Mouse (Mus musculus) lung, adult 2 months (tissue): ENCODE results near the gene Meis3. TPM values are rescaled to one million over a fixed set of nuclear protein-coding genes. Genes with fewer than 3 reads are reported as not detected.

Experiments used
- DNase-seq: peaks from one replicate; pipeline ENCODE4 v3.0.0; 2022
- H3K4me1 ChIP-seq: fragments of 200-500 bp; 2 replicates; pipeline ENCODE4 v1.6.1; 2011; ENCODE audit warnings: low read length; ENCODE audit not compliant: control insufficient read depth, insufficient read depth
- H3K4me3 ChIP-seq: fragments of 200-500 bp; replicated peaks from 2 replicates; pipeline ENCODE3; 2011; ENCODE audit warnings: low read depth, mild to moderate bottlenecking, control low read depth, low read length; ENCODE audit errors: extremely low read depth
- CTCF ChIP-seq: fragments of 200-500 bp; IDR thresholded peaks from 2 replicates; pipeline ENCODE4 v1.5.1; 2011; ENCODE audit warnings: mild to moderate bottlenecking, low read length, control low read depth; ENCODE audit not compliant: insufficient read depth
- POLR2A ChIP-seq: fragments of 200-500 bp; IDR thresholded peaks from 2 replicates; pipeline ENCODE4 v1.6.1; 2011; ENCODE audit warnings: low read depth, mild to moderate bottlenecking, control low read depth, low read length, borderline replicate concordance; ENCODE audit errors: extremely low read depth
- WGBS: fragments of 180-500 bp; shearing (Covaris S2); methylation state at CpG from one replicate; pipeline ENCODE4 v1.1.7; 2018; 5-methylcytosine and 5-hydroxymethylcytosine counted together
- polyA plus RNA-seq: library from polyadenylated mRNA; depleted of rRNA; stranded (reverse); fragments of >200 nt; gene quantifications from 2 replicates; pipeline ENCODE4 v1.2.3, GENCODE M21; 2012

The Meis3 gene
- polyA plus RNA-seq, 1 experiment, result 19.4 TPM

GRCm38 (mm10) chr7:16156105-16156714 is 18.7 kb upstream of the Meis3 start:
- DNase-seq, result no peak
- Histone ChIP-seq H3K4me1 (no peaks in the 10 kb centered on the region; the same call in 1 of the 2 replicates), H3K4me3 (no peak overlapping the region)
- TF ChIP-seq POLR2A, result no peak
- no peak for TF ChIP-seq CTCF
- 51% methylated on average over 8 of the region's 8 CpGs for WGBS

DNA sequence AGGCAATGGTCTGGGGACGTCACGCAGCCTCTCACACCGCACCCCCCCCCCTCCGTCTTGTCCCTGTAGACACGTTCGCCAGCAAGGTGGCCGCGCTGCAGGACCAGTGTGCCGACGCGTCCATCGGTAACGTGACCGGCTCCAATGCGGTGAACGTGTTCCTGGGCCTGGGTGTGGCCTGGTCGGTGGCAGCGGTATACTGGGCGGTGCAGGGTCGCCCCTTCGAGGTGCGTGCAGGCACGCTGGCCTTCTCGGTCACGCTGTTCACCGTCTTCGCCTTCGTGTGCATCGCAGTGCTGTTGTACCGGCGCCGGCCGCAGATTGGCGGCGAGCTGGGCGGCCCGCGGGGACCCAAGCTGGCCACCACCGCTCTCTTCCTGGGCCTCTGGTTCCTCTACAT is 16.2 kb upstream of the Meis3 start:
- Histone ChIP-seq H3K4me3 (no peak overlapping the region), H3K4me1 (no peaks in the 10 kb centered on the region; the same call in 1 of the 2 replicates)
- TF ChIP-seq POLR2A, result no peak
- TF ChIP-seq CTCF, result no peak
- DNase-seq, result no peak
- 10% methylated on average over 39 of the region's 39 CpGs for WGBS

DNA sequence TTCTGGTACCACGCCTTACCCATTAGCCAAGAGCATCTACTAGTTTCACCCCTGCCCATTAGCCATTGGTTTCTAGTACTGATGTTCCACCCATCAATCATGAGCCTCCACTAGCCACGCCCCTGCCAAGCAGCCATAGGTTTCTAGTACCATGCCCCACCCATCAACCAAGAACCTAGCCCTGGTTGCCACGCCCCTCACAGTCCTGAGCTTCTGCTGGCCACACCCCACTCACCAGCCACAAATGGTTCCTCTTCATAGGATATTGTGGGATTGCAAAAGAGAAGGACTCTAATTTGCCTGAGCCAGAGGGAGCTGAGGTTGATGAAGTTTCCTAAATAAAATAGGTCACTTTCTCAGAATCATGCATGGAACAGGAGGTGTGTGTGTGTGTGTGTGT is 14.2 kb upstream of the Meis3 start:
- DNase-seq, result no peak
- WGBS, result 63% methylated on average over 3 of the region's 3 CpGs
- Histone ChIP-seq H3K4me3 (no peak overlapping the region), H3K4me1 (no peaks in the 10 kb centered on the region)
- TF ChIP-seq CTCF (no peak), POLR2A (no peak)

DNA sequence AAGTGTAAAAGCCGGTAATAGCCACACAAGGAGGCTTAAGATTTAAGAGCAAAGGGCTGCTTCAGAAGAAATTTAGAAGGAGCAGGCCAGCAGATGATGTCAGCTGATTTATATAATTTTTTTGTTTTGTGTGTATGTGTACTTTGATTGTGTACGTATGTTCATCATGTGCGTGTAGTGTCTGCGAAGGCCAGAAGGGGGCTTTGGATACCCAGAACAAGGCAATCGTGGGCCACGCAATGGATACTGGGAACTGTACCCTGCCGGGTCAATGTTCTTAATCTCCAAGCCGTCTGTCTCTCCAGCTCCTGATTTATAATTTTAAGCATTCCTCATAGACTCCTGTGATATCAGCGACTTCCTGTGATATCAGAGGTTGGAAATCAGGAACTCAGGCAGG is 13.6 kb upstream of the Meis3 start:
- WGBS, result 88% methylated on average over 9 of the region's 9 CpGs
- H3K4me1 ChIP-seq, result no peaks in the 10 kb centered on the region
- TF ChIP-seq CTCF (no peak), POLR2A (no peak)
- no peak for DNase-seq
- no peak overlapping the region for H3K4me3 ChIP-seq

- Histone ChIP-seq H3K4me1 (no peaks in the 10 kb centered on the region), H3K4me3 (no peak overlapping the region)
- WGBS, result 72% methylated on average over 7 of the region's 7 CpGs
- DNase-seq, result no peak
- TF ChIP-seq POLR2A (no peak), CTCF (no peak)
These were observed 12.9 kb upstream of the Meis3 start for GRCm38 (mm10) chr7:16162036-16162435.

- 7% methylated on average over 1 of the region's 1 CpGs for WGBS
- DNase-seq, result no peak
- TF ChIP-seq POLR2A (no peak), CTCF (no peak)
- peaks cover 5% of the 10 kb centered on the region for H3K4me1 ChIP-seq
- no peak overlapping the region for H3K4me3 ChIP-seq
These were observed 2.7 kb upstream of the Meis3 start for GRCm38 (mm10) chr7:16172141-16172581.

DNA sequence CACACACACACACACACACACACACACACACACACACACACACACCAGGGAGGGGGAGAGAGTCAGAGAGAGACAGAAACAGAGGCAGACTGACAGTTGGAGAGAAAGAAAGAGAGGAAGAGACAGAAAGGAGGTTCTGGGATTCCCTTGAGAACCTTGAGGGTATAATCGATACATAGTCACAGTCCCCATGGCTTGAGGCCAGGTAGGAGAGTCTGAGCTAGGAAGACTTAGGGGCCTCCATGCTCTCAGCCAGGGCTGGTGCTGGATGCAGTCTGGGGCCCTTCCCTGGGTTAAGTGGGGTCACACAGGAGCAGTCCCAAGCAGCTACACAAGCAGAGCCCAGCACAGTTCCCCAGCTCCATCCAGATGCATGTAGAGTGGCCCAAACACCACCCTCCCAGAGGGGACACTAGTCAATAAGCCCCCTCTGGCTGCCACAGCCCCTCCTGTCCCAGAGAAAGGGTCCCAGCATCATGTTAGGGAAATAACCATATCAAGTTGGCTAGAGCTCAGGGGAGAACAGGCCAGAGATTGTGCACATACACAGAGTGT is 2.2 kb upstream of the Meis3 start:
- TF ChIP-seq POLR2A, result no peak
- no peak for TF ChIP-seq CTCF
- Histone ChIP-seq H3K4me3 (no peak overlapping the region), H3K4me1 (peaks cover 5% of the 10 kb centered on the region)
- 30% methylated on average over 1 of the region's 1 CpGs for WGBS
- DNase-seq, result no peak

- DNase-seq, result no peak
- Histone ChIP-seq H3K4me3 (no peak overlapping the region), H3K4me1 (peaks cover 5% of the 10 kb centered on the region)
- no peak for TF ChIP-seq POLR2A
- TF ChIP-seq CTCF, result no peak
- WGBS, result 37% methylated on average over 5 of the region's 5 CpGs
These were observed 1.7 kb upstream of the Meis3 start for GRCm38 (mm10) chr7:16173146-16173545.

- no peak for DNase-seq
- Histone ChIP-seq H3K4me3 (peak overlapping the region; percentile 69), H3K4me1 (peaks cover 5% of the 10 kb centered on the region)
- TF ChIP-seq POLR2A, result no peak
- no peak for TF ChIP-seq CTCF
- WGBS, result 1% methylated on average over 10 of the region's 10 CpGs
These were observed 647 bp downstream of the Meis3 start for GRCm38 (mm10) chr7:16175542-16175931.

GRCm38 (mm10) chr7:16178114-16178513 is 3.2 kb downstream of the Meis3 start:
- no peak for DNase-seq
- TF ChIP-seq POLR2A (no peak), CTCF (no peak)
- H3K4me1 ChIP-seq, result peaks cover 5% of the 10 kb centered on the region
- H3K4me3 ChIP-seq, result no peak overlapping the region
- WGBS, result 76% methylated on average over 4 of the region's 4 CpGs

DNA sequence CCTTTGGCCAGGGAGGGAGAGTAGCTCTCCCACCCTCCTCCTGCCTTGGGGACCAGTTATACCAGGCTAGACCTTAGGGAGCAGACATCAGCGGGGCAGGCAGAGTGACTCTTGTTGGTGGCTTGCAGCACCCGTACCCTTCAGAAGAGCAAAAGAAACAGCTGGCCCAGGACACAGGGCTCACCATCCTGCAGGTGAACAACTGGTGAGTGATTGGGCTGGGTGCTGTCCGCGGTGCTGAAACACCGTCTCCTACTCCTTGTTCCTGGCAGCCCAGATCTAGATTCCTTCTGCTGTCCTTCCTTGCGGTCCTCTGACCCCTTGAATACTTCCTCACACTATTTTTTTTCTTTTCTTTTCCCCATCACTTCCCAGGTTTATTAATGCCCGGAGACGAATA is 8.8 kb downstream of the Meis3 start:
- Histone ChIP-seq H3K4me3 (no peak overlapping the region), H3K4me1 (no peaks in the 10 kb centered on the region)
- TF ChIP-seq POLR2A, result no peak
- no peak for TF ChIP-seq CTCF
- no peak for DNase-seq
- WGBS, result 18% methylated on average over 8 of the region's 8 CpGs
